ENCODE assay signal across 8 mouse cellular contexts in the genomic region with DNA sequence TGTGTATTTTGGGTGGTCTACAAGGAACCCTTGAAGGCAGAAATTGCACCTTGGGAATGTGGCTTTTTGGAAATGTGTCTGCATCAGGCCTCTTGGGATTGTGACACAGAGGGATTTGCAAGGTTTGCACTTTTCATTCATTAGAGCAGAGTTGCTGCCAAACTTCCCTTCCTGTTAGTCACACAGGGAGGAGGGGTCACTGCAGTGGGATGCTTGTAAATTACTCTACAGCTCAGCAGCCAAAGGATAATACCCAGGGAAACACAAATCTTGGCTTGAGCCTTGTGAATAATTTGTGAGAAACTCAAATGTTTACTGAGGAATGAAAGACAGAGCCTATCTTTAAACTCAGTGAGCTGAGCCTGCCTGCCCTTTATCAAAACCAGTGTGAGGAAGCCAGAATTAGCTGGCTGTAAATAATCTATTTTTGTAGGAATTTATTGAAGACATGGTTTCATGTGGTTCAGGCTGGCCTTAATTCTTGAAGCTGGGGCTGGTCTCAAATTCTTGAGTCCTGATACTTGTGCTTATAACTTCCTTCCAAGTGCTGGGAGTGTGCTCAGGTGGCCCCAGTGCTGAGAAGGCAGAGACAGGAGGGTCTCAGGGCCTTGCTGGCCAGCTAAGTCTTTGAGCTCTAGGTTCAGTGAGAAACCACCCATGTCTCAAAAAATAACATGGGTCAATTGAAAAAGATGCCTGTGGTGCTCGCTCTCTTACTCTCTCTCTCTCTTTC. TPM values are rescaled to one million over a fixed set of nuclear protein-coding genes. Genes with fewer than 3 reads are reported as not detected.
DNase-seq lines count a peak whose midpoint lies in the region; ATAC-seq and TF ChIP-seq lines count a peak whose summit lies in the region.

No protein-coding gene starts in this region.

- H3K27ac ChIP-seq in heart, adult 2 months: no peak overlapping the region; the same call in 1 of the 2 replicates
- H3K27ac ChIP-seq in neural tube, embryonic 15.5 days (replicated peaks): peak overlapping the region; percentile 54

- H3K79me2 ChIP-seq in heart, adult 2 months (replicated peaks; ENCODE audit: control insufficient read depth, insufficient read depth, low read length): no peaks in the 10 kb centered on the region

- no peak overlapping the region for H3K9ac ChIP-seq in heart, adult 2 months (ENCODE audit: low read depth, low read length)
- no peak overlapping the region for H3K9ac ChIP-seq in neural tube, embryonic 15.5 days (replicated peaks)

- H3K4me1 ChIP-seq in heart, adult 2 months (ENCODE audit: control insufficient read depth, insufficient read depth, low read length): peaks cover 12% of the 10 kb centered on the region
- 0 out of 2 replicates have a peak, but pooled peaks cover 4% of the 10 kb centered on the region for H3K4me1 ChIP-seq in neural tube, embryonic 15.5 days

- H3K9me3 ChIP-seq in neural tube, embryonic 15.5 days (replicated peaks): no peaks in the 10 kb centered on the region

- 0 out of 2 replicates have a peak, but pooled peaks have one; percentile 18 for TF ChIP-seq EP300 in heart, adult 2 months (IDR thresholded peaks at IDR 0.05; ENCODE audit: insufficient read depth, low read depth, low read length)

- intact Hi-C loops in gastrocnemius, postnatal 14 days (cut with DNase I; ENCODE audit: low total_unique reads): no loop called here
- intact Hi-C loops in heart, adult 2 months (cut with DNase I): no loop called here

- peak; percentile 27 for DNase-seq in gastrocnemius, postnatal 14 days
- no peak for DNase-seq in gastrocnemius, adult 8-10 months (ENCODE audit: low spot score in 2 of 2)
- peak; percentile 38 for DNase-seq in Patski (ENCODE audit: low read depth, low spot score)
- DNase-seq in heart, adult 2 months: peak; percentile 22 to 52
- DNase-seq in kidney, postnatal 10 days: peak; percentile 67
- no peak for DNase-seq in retina, embryonic 14.5 days (ENCODE audit: low spot score)
- no peak for DNase-seq in ovary, postnatal 10 days (ENCODE audit: low spot score)

- POLR2A ChIA-PET in Patski (lab: Charles Lee): interaction anchor here (0.7 kb wide), 1 partner anchor 104 kb away, joined by 3 read pairs; no protein-coding TSS in a partner anchor

- no peaks in the 10 kb centered on the region for H3K36me3 ChIP-seq in heart, adult 2 months (ENCODE audit: control insufficient read depth, insufficient read depth, low read length)
- H3K36me3 ChIP-seq in neural tube, embryonic 15.5 days: no peaks in the 10 kb centered on the region

- H3K4me2 ChIP-seq in neural tube, embryonic 15.5 days: no peak overlapping the region

- CTCF ChIA-PET in Patski (lab: Charles Lee): interaction anchor here (1.7 kb wide), 1 partner anchor 26 kb away, joined by 4 read pairs; no protein-coding TSS in a partner anchor

- in situ Hi-C loops in Patski (cut with MboI; ENCODE audit: low pct_unique_long_range_greater_than_20kb): no loop called here

- TF ChIP-seq CTCF in Patski (IDR thresholded peaks at IDR 0.05): no peak
- TF ChIP-seq CTCF in heart, adult 2 months (IDR thresholded peaks at IDR 0.05): no peak

- no peak overlapping the region for H3K4me3 ChIP-seq in heart, adult 2 months
- no peak overlapping the region for H3K4me3 ChIP-seq in neural tube, embryonic 15.5 days (replicated peaks)

- H3K27me3 ChIP-seq in Patski: no peaks in the 10 kb centered on the region
- no peaks in the 10 kb centered on the region for H3K27me3 ChIP-seq in heart, adult 2 months (ENCODE audit: control insufficient read depth, insufficient read depth, low read length)
- no peaks in the 10 kb centered on the region for H3K27me3 ChIP-seq in neural tube, embryonic 15.5 days (replicated peaks)

- peak; percentile 83 for ATAC-seq in Patski
- peak; percentile 70; the same call in 1 of the 2 replicates for ATAC-seq in neural tube, embryonic 15.5 days (ENCODE audit: low FRiP score)

- no peak for TF ChIP-seq POLR2A in heart, adult 2 months (IDR thresholded peaks at IDR 0.05; ENCODE audit: insufficient read depth, low read depth, low read length)

- 100% methylated on average over 1 of the region's 1 CpGs for WGBS in heart, adult 2 months
- WGBS in neural tube, embryonic 15.5 days: 100% methylated on average over 1 of the region's 1 CpGs

RNA-seq across cellular contexts. Expression of a gene that starts 32.9 kb away (rescaled TPM):
- 10 to 100 TPM; 12.7 to 15.2 TPM for total RNA-seq in gastrocnemius, postnatal 14 days (2021)
- 10 to 100 TPM in 3 of 4 experiments, 1 to 10 TPM in 1; 9.0 to 12.8 (median 11.5) TPM for total RNA-seq in gastrocnemius, adult 8-10 months (2022)
- 30.7 TPM for polyA plus RNA-seq in Patski (2021)
- 10 to 100 TPM; 38.3 to 40.2 TPM for total RNA-seq in heart, adult 2 months (2021)
- polyA plus RNA-seq in heart, adult 2 months (2012; rRNA removed): 32.6 and 55.3 TPM in 2 replicates
- 9.6 and 11.4 TPM in 2 replicates for polyA plus RNA-seq in neural tube, embryonic 15.5 days (2015; fragmentation: Nextera tagmentation; extraction: Ambion mirVana)

Comparison
In these comparisons a context has a peak if more than half of its experiments do, and no peak if none do; other contexts are left out.
1. DNase-seq: peak in gastrocnemius, postnatal 14 days (single experiment), Patski (single experiment), heart, adult 2 months (2 of 2) and kidney, postnatal 10 days (single experiment); none in gastrocnemius, adult 8-10 months (0 of 2), retina, embryonic 14.5 days (single experiment) and ovary, postnatal 10 days (single experiment).